Mouse (Mus musculus): Measurements from ENCODE around the gene Spink4.

Spink4 gene

DNA sequence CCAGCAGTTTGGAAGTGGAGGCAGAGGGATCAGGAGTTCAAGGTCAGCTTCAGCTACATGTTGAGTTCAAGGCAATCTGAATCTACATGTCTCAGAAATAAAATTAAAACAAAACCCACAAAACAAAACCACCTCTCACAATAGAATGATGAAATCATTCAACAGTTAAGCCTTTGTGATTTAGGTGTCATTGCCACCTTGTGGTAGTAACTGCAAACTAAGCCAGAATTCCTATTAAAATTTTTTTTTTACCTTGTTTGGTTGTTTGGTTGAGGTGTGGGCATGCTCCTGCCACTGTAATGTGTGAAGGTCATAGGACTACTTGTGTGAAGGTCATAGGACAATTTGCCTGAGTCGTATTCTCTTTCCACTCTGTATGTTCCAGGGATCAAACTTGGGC, 13.6 kb upstream of the Spink4 start:
- WGBS: 45% methylated on average over 1 of the region's 1 CpGs

DNA sequence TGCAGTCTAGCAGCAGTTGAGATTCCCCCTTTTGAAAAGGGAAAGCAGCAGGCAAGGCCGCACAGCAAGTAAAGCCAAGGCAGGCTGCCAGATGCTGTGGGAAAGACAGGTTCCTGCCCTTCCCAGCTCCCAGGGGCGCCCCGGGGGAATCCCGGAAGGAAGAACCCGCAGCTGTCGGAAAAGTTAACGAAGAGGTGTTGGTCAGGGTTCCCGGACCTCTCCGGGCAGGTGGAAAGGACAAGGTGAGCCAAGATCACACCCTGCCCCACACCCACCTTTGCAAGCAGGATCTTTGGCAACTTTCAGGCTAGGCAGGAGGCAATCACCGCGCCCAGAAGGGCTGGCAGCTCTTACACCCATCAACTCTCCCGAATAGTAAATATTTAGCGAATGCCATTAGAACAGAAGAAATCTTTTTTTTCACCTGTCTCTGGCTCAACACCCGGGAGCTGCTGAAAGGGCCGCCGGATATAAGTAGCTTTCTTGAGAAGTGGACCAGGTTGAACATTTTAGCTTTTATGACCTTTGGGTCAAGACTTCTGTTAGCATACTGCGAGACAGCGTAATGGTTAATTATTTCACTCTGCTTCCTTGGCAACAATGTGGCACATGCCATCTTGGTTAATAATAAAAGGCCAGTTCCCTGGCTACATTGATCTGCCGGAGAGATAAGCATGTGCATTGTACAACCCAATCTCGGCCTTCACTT, 11.4 kb upstream of the Spink4 start:
- 56% methylated on average over 20 of the region's 20 CpGs for WGBS

DNA sequence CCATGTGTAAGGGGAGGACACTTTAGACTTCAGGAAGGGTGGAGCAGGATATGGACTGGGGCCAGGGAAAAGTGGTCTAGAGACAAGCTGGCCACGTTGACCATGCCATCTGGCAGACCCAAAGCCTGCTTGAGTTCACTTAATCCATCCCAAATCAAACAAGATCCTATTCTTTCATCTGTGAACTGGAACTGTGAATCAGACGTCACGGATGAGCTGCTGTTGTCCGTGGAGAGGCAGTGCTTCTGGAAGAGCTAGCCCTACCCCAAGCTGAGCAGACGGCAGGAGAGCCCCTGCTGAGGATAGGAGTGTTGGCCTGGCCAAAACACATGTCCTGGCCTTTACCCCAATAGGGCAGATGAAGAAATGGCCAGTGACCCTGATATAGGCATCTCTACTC, 3.9 kb upstream of the Spink4 start:
- 66% methylated on average over 5 of the region's 5 CpGs for WGBS

DNA sequence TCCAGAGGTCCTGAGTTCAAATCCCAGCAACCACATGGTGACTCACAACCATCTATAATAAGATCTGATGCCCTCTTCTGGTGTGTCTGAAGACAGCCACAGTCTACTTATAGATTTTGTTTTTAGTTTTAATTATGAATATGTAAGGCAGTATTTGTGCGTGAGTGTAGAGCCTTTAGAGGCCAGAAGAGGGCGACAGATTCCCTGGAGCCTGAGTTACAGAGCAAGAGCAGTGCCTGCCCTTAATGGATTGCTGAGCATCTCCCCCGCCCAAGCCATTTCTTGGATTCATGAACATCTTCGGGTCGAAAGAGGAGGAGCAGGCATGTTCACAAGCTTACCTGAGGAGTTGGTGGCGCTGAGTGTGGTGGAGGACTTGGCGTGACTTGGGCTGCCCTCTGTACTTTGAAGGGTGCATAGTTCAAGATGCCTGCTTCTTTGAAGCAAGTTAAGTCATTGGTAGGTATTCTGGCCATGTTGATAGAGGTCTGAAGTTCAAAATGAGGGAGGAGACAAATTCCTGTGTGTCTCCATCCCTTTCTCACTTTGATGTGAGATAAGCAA, 3.2 kb upstream of the Spink4 start:
- 95% methylated on average over 7 of the region's 7 CpGs for WGBS

DNA sequence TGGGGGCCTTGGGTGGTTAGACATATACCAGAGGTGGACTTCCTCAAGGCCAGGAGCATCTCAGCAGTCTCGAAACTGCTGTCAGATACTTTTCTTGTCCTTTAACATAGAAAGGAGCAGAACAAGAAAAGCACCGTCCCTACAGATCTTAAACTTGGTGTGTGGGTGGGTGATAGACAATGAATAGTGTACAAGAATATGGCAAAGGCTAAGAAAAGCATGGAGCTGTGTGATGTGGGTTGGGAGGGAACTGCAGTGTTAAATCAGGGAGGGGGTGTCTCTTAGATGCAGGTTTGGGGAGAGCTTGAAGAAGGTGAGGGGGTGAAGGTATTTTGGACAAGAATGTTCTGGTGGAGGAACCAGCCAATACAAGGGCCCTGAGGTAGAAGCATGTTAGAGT, 724 bp downstream of the Spink4 start:
- 45% methylated on average over 2 of the region's 2 CpGs for WGBS

DNA sequence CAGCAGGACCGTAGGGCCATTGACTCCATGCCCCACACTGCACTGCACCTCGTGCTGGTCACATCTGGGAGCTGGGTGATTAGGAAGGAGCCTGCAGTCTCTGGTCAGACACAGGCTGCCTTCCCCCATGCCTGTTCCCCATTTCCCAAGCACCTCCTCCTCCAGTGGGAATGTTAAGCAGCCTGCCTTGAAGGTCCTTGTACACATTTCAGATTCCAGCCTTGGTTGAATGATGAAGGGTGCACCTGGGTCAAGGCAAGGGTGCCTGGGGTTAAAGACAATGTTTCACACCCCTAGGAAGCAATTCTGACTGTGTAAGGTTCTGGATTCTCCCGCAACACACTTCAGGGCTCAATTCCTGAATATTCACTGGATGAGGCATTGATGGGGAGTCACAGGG, 1.4 kb downstream of the Spink4 start:
- 76% methylated on average over 3 of the region's 3 CpGs for WGBS

DNA sequence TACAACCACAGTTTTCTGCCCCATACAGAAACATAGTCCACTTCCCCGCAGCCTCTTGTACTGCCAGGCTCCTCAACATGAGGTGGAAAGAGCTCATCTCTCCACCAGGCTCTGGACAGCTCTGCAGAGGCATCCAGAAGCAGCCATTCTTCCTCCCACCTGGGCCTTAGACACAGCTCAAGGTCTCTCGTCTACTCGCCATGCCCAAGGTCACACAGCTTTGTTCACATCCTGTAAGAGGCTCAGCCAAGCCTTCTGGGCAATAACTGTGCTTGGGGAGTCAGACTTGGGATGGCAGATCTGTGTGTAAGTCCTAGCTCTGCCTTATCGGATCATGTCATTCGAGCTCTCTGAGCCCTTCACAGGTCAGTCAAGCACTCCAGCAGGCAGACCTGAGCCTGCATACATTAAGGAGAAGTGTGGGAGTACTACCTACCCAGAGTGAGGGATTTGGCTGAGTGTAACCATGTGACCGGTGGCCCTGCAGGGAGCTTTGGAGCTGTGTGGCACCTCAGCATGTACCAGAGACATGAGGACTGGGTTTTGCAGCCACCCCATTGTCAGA, 3.3 kb downstream of the Spink4 start:
- WGBS: 84% methylated on average over 6 of the region's 6 CpGs

DNA sequence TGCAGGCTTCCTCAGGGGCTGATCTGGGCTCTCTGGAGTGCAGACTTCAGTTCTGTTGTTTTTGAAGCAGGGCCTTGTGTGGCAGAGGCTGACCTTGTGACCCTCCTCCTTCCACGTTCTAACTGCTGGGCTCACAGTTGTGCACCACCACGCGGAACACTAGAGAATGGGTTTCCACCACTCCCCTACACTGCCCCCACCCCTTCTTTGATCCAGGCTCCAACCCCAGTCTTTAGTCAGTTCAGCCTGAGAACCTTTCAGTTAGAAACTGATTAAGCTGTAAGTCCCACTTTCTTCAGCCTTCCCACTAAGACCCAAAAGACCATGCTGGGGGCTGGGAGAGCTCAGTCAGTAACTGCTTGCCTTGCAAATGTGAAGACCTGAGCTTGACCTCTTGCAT, 5.7 kb downstream of the Spink4 start:
- WGBS: 61% methylated on average over 3 of the region's 3 CpGs

DNA sequence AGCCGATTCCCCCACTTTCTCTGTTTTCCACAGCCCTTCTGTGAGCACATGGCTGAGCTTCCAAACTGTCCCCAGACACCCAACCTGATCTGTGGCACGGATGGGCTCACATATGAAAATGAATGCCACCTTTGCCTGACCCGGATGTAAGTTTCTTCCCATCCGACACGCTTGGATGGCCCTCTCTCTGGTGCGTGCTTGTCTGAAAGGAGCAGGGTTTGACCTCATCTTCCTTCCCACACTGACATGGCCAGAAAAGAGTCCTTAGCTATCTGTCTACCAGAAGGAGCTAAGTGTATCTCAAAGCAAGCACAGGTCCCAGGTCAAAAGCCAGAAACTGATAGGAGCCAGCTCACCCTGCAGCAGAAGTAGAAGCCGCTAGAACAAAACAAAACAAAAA, 9.2 kb downstream of the Spink4 start:
- 89% methylated on average over 7 of the region's 7 CpGs for WGBS

DNA sequence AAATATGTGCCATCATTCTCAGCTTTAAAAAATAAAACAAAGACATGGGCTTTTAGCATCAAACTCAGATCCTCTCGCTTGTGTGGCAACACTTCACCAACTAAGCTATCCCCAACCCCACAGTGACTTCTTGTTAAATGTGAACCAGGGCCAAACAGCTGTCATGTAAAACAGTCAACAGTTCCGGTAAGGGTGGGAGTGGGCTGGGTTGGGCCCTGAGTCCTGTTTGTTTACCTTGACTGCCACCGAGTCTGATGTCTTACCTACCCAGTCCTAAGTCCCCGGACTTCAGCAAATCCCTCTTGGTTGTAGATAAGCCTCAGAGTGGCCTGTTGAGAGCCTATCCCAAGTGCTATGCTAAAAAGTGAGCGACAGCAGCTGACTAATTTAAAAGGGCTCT, 13.8 kb downstream of the Spink4 start:
- 88% methylated on average over 5 of the region's 5 CpGs for WGBS

DNA sequence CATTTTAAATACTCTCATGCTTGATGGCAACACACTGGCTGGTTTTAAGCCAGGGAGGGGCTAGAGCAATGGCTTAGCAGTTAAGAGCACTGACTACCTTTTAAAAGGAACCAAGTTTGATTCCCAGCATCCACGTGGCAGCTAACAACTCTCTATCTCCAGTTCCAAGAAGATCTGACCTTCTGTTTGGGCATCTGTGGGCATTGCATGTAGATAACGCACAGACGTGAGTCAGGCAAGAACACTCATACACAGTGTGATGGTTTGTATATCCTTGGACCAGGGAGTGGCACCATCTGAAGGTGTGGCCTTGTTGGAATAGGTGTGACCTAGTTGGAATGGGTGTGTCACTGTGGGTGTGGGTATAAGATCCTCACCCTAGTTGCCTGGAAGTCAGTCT, 14.5 kb downstream of the Spink4 start:
- 89% methylated on average over 3 of the region's 3 CpGs for WGBS

DNA sequence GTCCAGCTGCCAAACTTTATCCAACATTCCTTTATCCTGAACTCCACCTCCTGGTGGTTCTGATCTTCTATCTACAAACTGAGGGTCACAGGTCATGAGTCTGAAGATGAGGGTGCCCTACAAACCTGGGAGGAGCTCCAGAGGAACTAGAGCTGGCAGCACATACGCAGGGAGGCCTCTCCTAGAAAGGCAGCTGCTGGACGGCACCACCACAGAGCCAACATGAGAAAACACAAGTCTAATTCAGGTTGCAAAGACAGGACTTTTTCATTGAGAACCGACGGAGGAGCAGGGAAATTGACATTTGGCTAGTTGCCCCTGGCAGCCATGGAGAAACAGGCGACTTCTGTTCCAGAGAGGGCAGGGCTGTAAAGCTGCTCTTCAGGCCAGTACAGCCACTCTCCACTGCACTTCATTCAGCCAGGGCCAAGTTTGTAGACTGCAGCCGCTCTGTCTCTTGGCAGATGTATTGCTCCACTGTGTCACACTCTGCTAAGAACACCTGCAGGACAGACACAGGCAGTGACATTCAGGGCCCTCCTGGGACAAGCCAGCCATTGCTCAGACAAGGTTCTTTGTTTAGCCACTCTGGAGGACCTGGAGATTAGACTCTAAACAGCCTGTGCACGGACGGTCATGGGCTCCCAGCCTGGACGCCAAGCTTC, 16.5 kb downstream of the Spink4 start:
- 60% methylated on average over 9 of the region's 9 CpGs for WGBS

DNA sequence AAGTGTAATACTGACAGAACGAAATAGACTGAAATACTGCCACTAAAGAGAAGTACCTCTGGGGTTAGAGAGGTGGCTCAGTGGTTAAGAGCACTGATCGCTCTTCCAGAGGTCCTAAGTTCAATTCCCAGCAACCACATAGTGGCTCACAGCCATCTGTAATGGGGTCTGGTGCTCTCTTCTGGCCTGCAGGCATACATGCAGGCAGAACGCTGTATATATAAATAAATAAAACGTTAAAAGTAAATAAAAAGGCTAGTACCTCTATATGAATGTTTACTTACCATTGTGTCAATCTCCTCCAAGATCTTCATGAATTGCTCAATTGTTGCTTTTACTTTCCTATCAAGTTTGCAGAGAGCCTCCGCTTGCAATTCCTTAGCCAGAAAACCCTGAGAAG, 18.9 kb downstream of the Spink4 start:
- 96% methylated on average over 5 of the region's 5 CpGs for WGBS

DNA sequence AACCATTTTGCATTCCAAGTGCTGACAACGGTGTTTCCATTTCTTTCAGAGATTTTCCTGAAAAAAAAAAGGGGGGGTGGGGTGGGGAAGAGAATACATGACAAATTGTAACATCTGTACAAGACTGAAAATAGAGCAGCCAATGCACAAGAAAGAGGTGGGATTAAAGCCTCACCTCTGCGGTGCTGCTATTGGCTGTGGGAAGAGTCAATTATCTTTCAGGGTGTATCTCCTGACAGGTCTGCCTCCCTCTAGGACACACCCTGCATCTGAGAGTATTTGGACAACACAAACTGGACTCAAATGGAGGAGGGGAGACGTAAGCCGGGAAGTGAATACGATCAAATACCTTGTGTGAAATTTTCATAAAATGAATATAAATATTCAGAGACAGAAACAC, 23.8 kb downstream of the Spink4 start:
- 98% methylated on average over 5 of the region's 5 CpGs for WGBS

DNA sequence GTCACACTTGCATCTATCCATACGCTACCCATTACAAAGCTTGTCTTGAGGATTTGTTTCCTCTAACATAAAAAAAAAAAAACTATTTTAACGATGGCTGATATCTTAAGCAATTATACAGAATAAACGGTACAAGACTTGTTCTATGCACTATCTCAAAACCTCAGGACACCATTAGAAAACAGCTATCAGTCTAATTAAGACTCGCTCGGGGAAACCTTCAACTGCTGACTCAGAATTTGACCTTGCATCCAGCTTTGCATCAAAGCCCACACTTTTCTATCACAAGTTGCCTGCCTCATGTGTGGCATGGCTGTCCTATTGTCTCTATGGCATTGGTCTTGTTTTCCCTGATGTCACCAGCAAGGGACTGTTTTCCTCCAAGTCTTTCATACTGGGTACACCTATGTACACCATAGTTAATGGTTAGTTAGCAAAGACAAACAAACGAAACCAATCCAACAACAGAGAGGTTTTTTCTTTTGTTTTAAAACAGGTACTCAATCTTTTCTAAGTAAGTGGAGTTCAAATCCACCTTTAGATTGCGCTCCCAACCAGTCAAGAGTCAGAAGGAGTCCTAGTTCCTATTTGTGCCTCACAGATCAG, 26.8 kb downstream of the Spink4 start:
- 90% methylated on average over 7 of the region's 7 CpGs for WGBS

DNA sequence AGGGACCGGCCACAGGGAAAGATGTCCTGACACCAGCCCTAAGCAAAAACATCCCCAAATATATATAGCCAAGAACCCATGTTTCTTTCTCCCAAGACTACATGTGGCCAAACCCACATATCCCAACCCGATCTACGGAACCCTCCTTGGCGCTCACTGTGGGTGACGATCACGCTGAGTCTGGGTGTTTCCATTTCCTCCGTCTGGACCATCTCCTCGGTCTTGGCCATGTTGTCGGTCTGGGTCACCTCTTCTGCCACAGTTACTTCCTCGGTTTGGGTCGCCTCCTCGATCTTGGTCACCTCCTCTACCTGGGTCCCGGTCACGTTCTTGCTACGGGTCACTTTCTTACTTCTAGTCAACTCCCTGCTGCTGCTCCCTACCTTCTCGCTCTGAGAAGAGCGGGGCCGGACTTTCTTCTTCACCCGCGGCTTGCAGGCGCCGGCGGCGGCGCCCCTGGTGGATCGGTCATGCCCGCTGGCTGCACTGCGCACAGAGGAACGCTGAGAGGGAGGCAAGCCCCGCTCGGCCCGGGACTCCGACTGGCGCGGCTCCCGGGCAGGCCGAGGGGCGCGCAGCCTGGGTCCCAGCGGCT, 27.8 kb downstream of the Spink4 start:
- under 1% methylated on average over 40 of the region's 40 CpGs for WGBS

DNA sequence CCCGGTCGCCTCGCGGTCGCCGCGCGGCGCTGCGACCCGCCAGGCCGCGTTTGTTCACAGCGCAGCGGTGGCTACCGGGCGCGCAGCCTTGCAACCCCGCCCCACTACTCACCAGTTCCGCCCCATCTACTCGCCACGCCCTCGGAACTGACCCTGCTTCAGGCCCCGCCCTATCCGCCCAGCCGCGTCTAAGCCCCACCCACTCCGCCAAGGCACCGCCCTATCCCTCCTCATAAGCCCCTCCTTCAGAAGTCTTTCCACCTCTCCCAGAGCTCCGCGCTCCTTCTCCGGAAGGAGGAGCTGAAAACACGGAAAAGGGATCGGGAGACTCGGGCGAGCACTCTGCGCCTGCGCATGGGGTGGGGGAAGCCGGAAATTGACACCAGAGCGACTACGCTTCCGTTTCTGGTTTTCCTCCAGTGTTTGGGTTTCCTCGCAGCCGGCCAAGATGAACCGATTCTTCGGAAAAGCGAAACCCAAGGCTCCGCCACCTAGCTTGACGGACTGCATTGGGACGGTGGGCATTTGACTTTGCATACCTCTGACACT, 28.4 kb downstream of the Spink4 start, which contains the start of the genes Bag1 and Chmp5:
Gene Bag1, minus strand, starts transcription at position 135 of the 549 bp plus-strand sequence.
Gene Chmp5, plus strand, starts transcription at position 248 of the 549 bp plus-strand sequence.
- under 1% methylated on average over 50 of the region's 50 CpGs for WGBS

DNA sequence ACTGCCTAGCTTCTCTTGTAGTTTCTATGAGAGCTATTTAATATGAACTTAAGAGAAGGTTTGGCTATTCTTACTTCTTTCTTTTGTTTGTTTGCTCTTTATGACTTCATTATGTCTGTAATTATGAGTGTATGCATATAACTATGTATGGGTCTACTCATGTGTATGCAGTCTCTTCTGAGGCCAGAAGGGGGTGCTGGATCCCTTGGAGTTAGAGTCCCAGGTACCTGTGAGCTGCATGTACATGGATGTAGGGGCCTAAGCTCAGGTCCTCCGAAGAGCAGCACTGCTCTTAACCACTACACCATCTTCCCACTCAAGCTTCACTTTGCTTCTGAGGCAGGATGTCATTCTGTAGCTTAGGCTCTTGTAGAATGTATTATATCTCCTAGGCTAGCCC, 33.7 kb downstream of the Spink4 start:
- 91% methylated on average over 1 of the region's 1 CpGs for WGBS

DNA sequence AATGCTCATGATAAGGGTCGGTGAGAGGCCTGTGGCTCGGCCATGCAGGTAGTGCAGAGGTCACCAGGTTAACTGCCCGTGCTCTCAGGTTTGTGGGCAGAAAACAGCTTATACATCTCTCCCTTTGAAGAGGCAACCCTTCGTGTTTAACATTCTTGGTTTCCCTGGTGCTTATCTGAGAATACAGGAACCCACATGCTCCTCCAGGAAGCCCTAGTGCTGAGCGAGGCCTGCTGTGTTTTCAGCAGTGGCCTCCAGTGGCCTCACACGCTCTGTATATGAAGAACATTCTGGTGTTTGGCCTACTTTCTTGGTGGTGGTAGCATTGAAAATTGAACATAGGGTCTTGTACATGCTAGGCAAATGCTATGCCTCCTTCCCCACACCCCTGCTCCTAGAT, 36.1 kb downstream of the Spink4 start:
- 87% methylated on average over 6 of the region's 6 CpGs for WGBS

DNA sequence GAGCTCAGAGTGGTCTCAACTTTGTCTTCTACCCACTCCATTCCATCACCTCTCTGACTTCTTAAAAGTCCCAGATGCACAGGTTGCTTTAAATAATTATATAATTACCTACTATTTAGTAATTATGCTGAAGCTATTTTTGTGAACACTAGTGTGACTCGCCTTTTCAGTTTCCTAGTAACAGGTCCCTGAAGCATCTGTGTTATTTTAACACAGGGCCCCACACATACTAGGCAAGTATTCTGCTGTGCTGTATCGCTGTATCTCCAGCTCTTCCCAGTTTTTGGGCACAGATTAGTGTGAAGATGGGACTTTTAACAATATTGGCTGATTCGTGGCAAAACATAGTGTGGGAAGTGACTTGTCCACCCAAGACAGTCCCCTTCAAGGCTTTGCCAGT, 43.7 kb downstream of the Spink4 start:
- WGBS: 52% methylated on average over 3 of the region's 3 CpGs

DNA sequence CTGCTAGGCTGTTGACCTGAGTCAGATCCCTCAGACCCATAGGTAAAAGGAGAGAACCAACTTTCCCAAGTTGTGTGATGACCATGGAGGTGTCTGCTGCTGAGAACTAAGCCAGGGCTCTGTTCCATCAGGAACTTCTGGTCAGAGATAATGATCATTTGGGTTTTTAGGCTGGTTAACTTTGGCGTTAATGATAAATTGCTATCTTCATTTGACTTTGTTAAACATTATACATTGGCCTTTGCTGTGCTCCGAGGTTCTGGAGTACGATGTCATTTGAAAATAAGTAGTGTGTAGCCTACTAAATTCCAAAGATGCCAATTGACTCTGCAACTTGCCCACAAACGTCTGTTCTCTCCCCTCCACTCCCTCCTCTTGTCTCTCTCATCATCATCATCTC, 49.3 kb downstream of the Spink4 start:
- 73% methylated on average over 4 of the region's 4 CpGs for WGBS
